Mouse (Mus musculus): ENCODE results near the gene Cnpy1.

- no peak for TF ChIP-seq CTCF (IDR thresholded peaks at IDR 0.05; ENCODE audit: control insufficient read depth, insufficient read depth, insufficient replicate concordance, low read depth, low read length)
- no peak for TF ChIP-seq POLR2A (IDR thresholded peaks at IDR 0.05; ENCODE audit: control insufficient read depth, low read depth, low read length)
Observed at GRCm38 (mm10) chr5:28195473-28195872, 50.1 kb downstream of the Cnpy1 start.

All from testis, adult 2 months (tissue).